Mouse (Mus musculus): ENCODE data around the gene Gm20837. TPM values are rescaled to one million over a fixed set of nuclear protein-coding genes. Genes with fewer than 3 reads are reported as not detected.
"Not testable (repeated sequence)": the region's sequence is repeated elsewhere in the genome, so short reads cannot be mapped to it uniquely, and the experiment has no call there.

The Gm20837 gene
- total RNA-seq (2022) = not detected

- DNase-seq (ENCODE audit: low spot score) = not testable (repeated sequence)
These were observed at the start of gene Gm20837 for GRCm38 (mm10) chrY:90400948-90401347. TSS of gene Gm20837 (plus strand) at chrY:90401248.

Data from heart, adult 8-10 months (tissue).